Mouse (Mus musculus): ENCODE data around the gene Mall. TPM values are rescaled to one million over a fixed set of nuclear protein-coding genes. Genes with fewer than 3 reads are reported as not detected.

Mall gene
- total and polyA plus RNA-seq, 3 experiments, result not detected

DNA sequence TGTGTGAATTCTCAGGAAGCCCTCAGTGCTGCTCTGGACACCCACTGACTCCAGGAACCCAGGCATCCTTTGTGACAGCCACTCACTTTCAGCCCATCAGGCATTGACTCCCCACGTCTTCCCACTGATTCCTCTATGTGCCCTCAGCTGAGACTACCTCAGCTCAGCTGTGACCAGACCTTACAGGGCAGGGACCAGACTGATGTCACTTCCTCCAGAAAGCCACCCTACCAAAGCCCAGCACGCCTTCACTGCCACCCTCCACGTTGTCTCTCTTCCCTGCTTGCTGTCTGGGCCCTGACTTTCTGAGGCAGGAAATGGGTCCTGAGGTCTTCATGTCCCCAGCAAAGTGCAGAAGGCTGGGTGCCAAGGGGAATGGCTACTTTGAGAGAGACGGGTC is 6.5 kb downstream of the Mall start:
- no peaks in the 10 kb centered on the region for H3K9me3 ChIP-seq (replicated peaks; ENCODE audit: insufficient read depth, low read length)
- no peak overlapping the region for H3K4me3 ChIP-seq (ENCODE audit: control insufficient read depth in 1 of 2, insufficient read depth in 1 of 2, low read depth in 2 of 2, low read length in 2 of 2)
- no peaks in the 10 kb centered on the region for H3K79me2 ChIP-seq (ENCODE audit: control insufficient read depth, insufficient read depth, low read length, poor library complexity)
- no peak overlapping the region for H3K27ac ChIP-seq (ENCODE audit: control insufficient read depth, low read depth, low read length)
- no peak for TF ChIP-seq TAL1 (IDR thresholded peaks at IDR 0.05; ENCODE audit: low read length)
- H3K4me1 ChIP-seq (ENCODE audit: control insufficient read depth in 1 of 2, insufficient read depth in 2 of 2, low read length in 2 of 2), result no peaks in the 10 kb centered on the region
- no peak overlapping the region for H3K9ac ChIP-seq (ENCODE audit: control insufficient read depth, low read depth, low read length, poor library complexity, severe bottlenecking)
- no peaks in the 10 kb centered on the region for H3K36me3 ChIP-seq (ENCODE audit: control insufficient read depth in 1 of 2, insufficient read depth in 2 of 2, low read length in 2 of 2)
- DNase-seq (ENCODE audit: low read depth, low spot score), result no peak
- H3K27me3 ChIP-seq (ENCODE audit: control insufficient read depth in 1 of 2, insufficient read depth in 2 of 2, low read length in 2 of 2), result peaks cover 4 to 5% of the 10 kb centered on the region in 2 experiments

DNA sequence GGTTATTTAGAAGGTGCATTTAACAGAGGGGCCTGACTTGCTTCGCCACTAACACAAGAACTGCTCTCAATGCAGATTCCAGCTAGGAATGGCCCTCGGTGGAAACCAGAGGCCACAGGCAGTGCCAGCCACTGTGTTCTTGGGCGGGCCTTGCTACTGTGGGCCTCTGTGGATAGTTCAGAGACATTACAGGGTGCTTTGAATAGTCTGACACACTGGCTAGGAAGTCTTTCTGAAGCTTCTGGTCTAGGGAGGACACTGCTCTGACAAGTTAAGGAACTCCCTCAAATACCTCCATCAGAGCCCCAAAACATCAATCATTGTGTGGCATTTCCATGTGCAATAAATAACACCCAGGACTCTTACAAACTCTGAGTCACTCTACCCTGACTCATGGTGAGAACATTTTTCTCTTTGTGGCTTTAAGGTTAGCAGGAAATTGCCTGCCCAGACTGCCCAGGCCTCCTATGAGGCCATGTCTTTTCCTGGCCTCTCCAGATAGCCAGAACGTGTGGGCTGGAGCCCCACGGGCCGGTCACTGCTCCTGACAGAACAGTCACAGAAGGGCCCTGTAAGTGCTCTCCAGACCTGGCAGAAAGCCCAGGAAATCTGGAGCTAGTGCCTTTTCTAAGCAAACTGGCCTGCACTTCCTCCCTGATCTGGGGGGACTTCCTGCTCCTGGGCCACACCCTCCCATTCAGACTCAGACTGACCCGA is 7.4 kb downstream of the Mall start:
- H3K9ac ChIP-seq (ENCODE audit: control insufficient read depth, low read depth, low read length, poor library complexity, severe bottlenecking), result no peak overlapping the region
- no peaks in the 10 kb centered on the region for H3K36me3 ChIP-seq (ENCODE audit: control insufficient read depth in 1 of 2, insufficient read depth in 2 of 2, low read length in 2 of 2)
- H3K4me3 ChIP-seq (ENCODE audit: control insufficient read depth in 1 of 2, insufficient read depth in 1 of 2, low read depth in 2 of 2, low read length in 2 of 2), result no peak overlapping the region
- no peaks in the 10 kb centered on the region for H3K9me3 ChIP-seq (replicated peaks; ENCODE audit: insufficient read depth, low read length)
- peak; percentile 35 for DNase-seq (ENCODE audit: low read depth, low spot score)
- H3K4me1 ChIP-seq (ENCODE audit: control insufficient read depth in 1 of 2, insufficient read depth in 2 of 2, low read length in 2 of 2), result no peaks in the 10 kb centered on the region
- H3K27me3 ChIP-seq (ENCODE audit: control insufficient read depth in 1 of 2, insufficient read depth in 2 of 2, low read length in 2 of 2), result peaks cover 4 to 5% of the 10 kb centered on the region in 2 experiments
- H3K27ac ChIP-seq (ENCODE audit: control insufficient read depth, low read depth, low read length), result no peak overlapping the region
- H3K79me2 ChIP-seq (ENCODE audit: control insufficient read depth, insufficient read depth, low read length, poor library complexity), result no peaks in the 10 kb centered on the region
- TF ChIP-seq POLR2AphosphoS5 (IDR thresholded peaks at IDR 0.05; ENCODE audit: borderline replicate concordance, low read depth, low read length) (no peak), JUND (IDR thresholded peaks at IDR 0.05; ENCODE audit: low read depth, low read length) (no peak), POLR2AphosphoS2 (IDR thresholded peaks at IDR 0.05; ENCODE audit: low read length) (no peak), KAT2A (conservative IDR thresholded peaks at IDR 0.05; ENCODE audit: low read depth, low read length) (no peak), MEF2A (IDR thresholded peaks at IDR 0.05; ENCODE audit: extremely low read depth, insufficient replicate concordance, low read depth, low read length, poor library complexity, severe bottlenecking) (no peak), SIN3A (IDR thresholded peaks at IDR 0.05; ENCODE audit: low read length) (no peak), ZKSCAN1 (IDR thresholded peaks at IDR 0.05; ENCODE audit: low read depth, low read length) (no peak), HCFC1 (IDR thresholded peaks at IDR 0.05; ENCODE audit: low read depth, low read length) (no peak), CTCF (IDR thresholded peaks at IDR 0.05 in 2 of 3, conservative IDR thresholded peaks at IDR 0.05 in 1 of 3; ENCODE audit: control insufficient read depth in 1 of 3, insufficient read depth in 1 of 3, low read depth in 2 of 3, low read length in 3 of 3, poor library complexity in 1 of 3, severe bottlenecking in 1 of 3) (no peak)

DNA sequence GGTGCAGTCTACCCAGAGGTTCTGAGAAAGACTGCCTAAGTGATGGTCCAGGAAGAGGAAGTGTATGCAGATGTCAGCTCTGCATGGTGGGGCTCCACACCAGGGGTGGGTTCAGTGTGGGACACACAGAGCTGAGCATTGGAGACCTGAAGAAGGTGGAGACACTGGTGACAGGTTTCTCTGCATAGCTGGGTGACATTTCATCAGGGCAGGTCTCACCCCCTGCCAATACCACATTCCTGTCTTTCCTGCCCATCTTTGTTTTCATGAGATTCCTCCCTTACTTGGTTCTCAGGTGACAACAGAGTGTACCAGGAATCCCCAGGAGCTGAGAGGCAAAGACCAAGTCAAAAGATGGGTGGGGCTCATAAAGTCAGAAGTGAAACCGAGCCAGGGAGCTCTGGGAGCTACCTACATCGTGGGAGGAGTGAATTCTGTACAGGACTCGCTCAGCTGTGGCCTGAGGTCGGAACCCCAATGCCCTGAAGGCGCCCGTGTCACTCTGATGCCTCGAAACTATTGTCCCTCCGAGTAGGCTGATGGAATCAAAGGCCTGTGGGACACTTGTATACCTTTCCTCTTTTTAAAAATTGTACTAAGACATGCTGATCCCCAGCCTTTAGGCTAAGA is 10.8 kb downstream of the Mall start:
- H3K4me1 ChIP-seq (ENCODE audit: control insufficient read depth in 1 of 2, insufficient read depth in 2 of 2, low read length in 2 of 2), result no peaks in the 10 kb centered on the region
- no peak for TF ChIP-seq RCOR1 (IDR thresholded peaks at IDR 0.05; ENCODE audit: low read depth, low read length)
- no peak for TF ChIP-seq EP300 (IDR thresholded peaks at IDR 0.05; ENCODE audit: low read depth in 1 of 2, low read length in 2 of 2)
- TF ChIP-seq MXI1 (IDR thresholded peaks at IDR 0.05; ENCODE audit: low read depth, low read length), result no peak
- TF ChIP-seq CHD2 (IDR thresholded peaks at IDR 0.05; ENCODE audit: low read length), result no peak
- no peak overlapping the region for H3K27ac ChIP-seq (ENCODE audit: control insufficient read depth, low read depth, low read length)
- no peak overlapping the region for H3K9ac ChIP-seq (ENCODE audit: control insufficient read depth, low read depth, low read length, poor library complexity, severe bottlenecking)
- H3K79me2 ChIP-seq (ENCODE audit: control insufficient read depth, insufficient read depth, low read length, poor library complexity), result no peaks in the 10 kb centered on the region
- no peaks in the 10 kb centered on the region for H3K9me3 ChIP-seq (replicated peaks; ENCODE audit: insufficient read depth, low read length)
- no peak overlapping the region for H3K4me3 ChIP-seq (ENCODE audit: control insufficient read depth in 1 of 2, insufficient read depth in 1 of 2, low read depth in 2 of 2, low read length in 2 of 2)
- no peaks in the 10 kb centered on the region for H3K36me3 ChIP-seq (ENCODE audit: control insufficient read depth in 1 of 2, insufficient read depth in 2 of 2, low read length in 2 of 2)
- peaks cover 4 to 5% of the 10 kb centered on the region in 2 experiments for H3K27me3 ChIP-seq (ENCODE audit: control insufficient read depth in 1 of 2, insufficient read depth in 2 of 2, low read length in 2 of 2)
- no peak for DNase-seq (ENCODE audit: low read depth, low spot score)

Data from MEL (cell line).